Mouse (Mus musculus): ENCODE data around the gene Rusc2.
A peak's percentile ranks its signal among the peaks of the same experiment; 100 is the strongest.

Rusc2 gene

GRCm38 (mm10) chr4:43428946-43429345, 47.2 kb downstream of the Rusc2 start, which contains the start of gene Fam166b:
Gene Fam166b (minus strand): TSS chr4:43429134.
- H3K27me3 ChIP-seq (ENCODE audit: control insufficient read depth, insufficient read depth, low read length, poor library complexity, severe bottlenecking) = no peaks in the 10 kb centered on the region
- DNase-seq (ENCODE audit: low read depth, low spot score) = no peak
- no peaks in the 10 kb centered on the region for H3K36me3 ChIP-seq (ENCODE audit: control insufficient read depth, insufficient read depth, low read length, poor library complexity, severe bottlenecking)

- no peaks in the 10 kb centered on the region for H3K27me3 ChIP-seq (ENCODE audit: control insufficient read depth, insufficient read depth, low read length, poor library complexity, severe bottlenecking)
- no peaks in the 10 kb centered on the region for H3K36me3 ChIP-seq (ENCODE audit: control insufficient read depth, insufficient read depth, low read length, poor library complexity, severe bottlenecking)
- peak; percentile 91 for DNase-seq (ENCODE audit: low read depth, low spot score)
These were observed 49.9 kb downstream of the Rusc2 start for GRCm38 (mm10) chr4:43431690-43432089.

- DNase-seq (ENCODE audit: low read depth, low spot score) = no peak
- H3K27me3 ChIP-seq (ENCODE audit: control insufficient read depth, insufficient read depth, low read length, poor library complexity, severe bottlenecking) = no peaks in the 10 kb centered on the region
- no peaks in the 10 kb centered on the region for H3K36me3 ChIP-seq (ENCODE audit: control insufficient read depth, insufficient read depth, low read length, poor library complexity, severe bottlenecking)
These were observed 51.1 kb downstream of the Rusc2 start for GRCm38 (mm10) chr4:43432832-43433231.

- no peaks in the 10 kb centered on the region for H3K27me3 ChIP-seq (ENCODE audit: control insufficient read depth, insufficient read depth, low read length, poor library complexity, severe bottlenecking)
- no peak for DNase-seq (ENCODE audit: low read depth, low spot score)
- H3K36me3 ChIP-seq (ENCODE audit: control insufficient read depth, insufficient read depth, low read length, poor library complexity, severe bottlenecking) = peaks cover 2% of the 10 kb centered on the region; the same call in 1 of the 2 replicates
These were observed 59.9 kb downstream of the Rusc2 start, which contains the start of gene Tesk1 for GRCm38 (mm10) chr4:43441639-43442038. Gene Tesk1 (plus strand): TSS chr4:43441939.

- no peaks in the 10 kb centered on the region for H3K27me3 ChIP-seq (ENCODE audit: control insufficient read depth, insufficient read depth, low read length, poor library complexity, severe bottlenecking)
- peaks cover 2% of the 10 kb centered on the region; the same call in 1 of the 2 replicates for H3K36me3 ChIP-seq (ENCODE audit: control insufficient read depth, insufficient read depth, low read length, poor library complexity, severe bottlenecking)
- peak; percentile 100 for DNase-seq (ENCODE audit: low read depth, low spot score)
These were observed 60.3 kb downstream of the Rusc2 start for GRCm38 (mm10) chr4:43442044-43442443.

GRCm38 (mm10) chr4:43442456-43443361, 60.9 kb downstream of the Rusc2 start:
- DNase-seq (ENCODE audit: low read depth, low spot score) = peak; percentile 91
- no peaks in the 10 kb centered on the region for H3K27me3 ChIP-seq (ENCODE audit: control insufficient read depth, insufficient read depth, low read length, poor library complexity, severe bottlenecking)
- peaks cover 2% of the 10 kb centered on the region; the same call in 1 of the 2 replicates for H3K36me3 ChIP-seq (ENCODE audit: control insufficient read depth, insufficient read depth, low read length, poor library complexity, severe bottlenecking)

- Histone ChIP-seq H3K27me3 (ENCODE audit: control insufficient read depth, insufficient read depth, low read length, poor library complexity, severe bottlenecking) (no peaks in the 10 kb centered on the region), H3K36me3 (ENCODE audit: control insufficient read depth, insufficient read depth, low read length, poor library complexity, severe bottlenecking) (peaks cover 8% of the 10 kb centered on the region)
- no peak for DNase-seq (ENCODE audit: low read depth, low spot score)
These were observed 61.7 kb downstream of the Rusc2 start for GRCm38 (mm10) chr4:43443511-43443910.

- DNase-seq (ENCODE audit: low read depth, low spot score) = no peak
- peaks cover 19% of the 10 kb centered on the region for H3K36me3 ChIP-seq (ENCODE audit: control insufficient read depth, insufficient read depth, low read length, poor library complexity, severe bottlenecking)
- no peaks in the 10 kb centered on the region for H3K27me3 ChIP-seq (ENCODE audit: control insufficient read depth, insufficient read depth, low read length, poor library complexity, severe bottlenecking)
These were observed 65.5 kb downstream of the Rusc2 start for GRCm38 (mm10) chr4:43447251-43447650.

GRCm38 (mm10) chr4:43448554-43448953, 66.8 kb downstream of the Rusc2 start:
- no peak for DNase-seq (ENCODE audit: low read depth, low spot score)
- Histone ChIP-seq H3K27me3 (ENCODE audit: control insufficient read depth, insufficient read depth, low read length, poor library complexity, severe bottlenecking) (no peaks in the 10 kb centered on the region), H3K36me3 (ENCODE audit: control insufficient read depth, insufficient read depth, low read length, poor library complexity, severe bottlenecking) (peaks cover 20% of the 10 kb centered on the region)

- H3K36me3 ChIP-seq (ENCODE audit: control insufficient read depth, insufficient read depth, low read length, poor library complexity, severe bottlenecking) = peaks cover 18% of the 10 kb centered on the region
- H3K27me3 ChIP-seq (ENCODE audit: control insufficient read depth, insufficient read depth, low read length, poor library complexity, severe bottlenecking) = no peaks in the 10 kb centered on the region
- DNase-seq (ENCODE audit: low read depth, low spot score) = no peak
These were observed 70.5 kb downstream of the Rusc2 start for GRCm38 (mm10) chr4:43452315-43452714.

GRCm38 (mm10) chr4:43453413-43453812, 71.6 kb downstream of the Rusc2 start:
- peak; percentile 56 for DNase-seq (ENCODE audit: low read depth, low spot score)
- Histone ChIP-seq H3K27me3 (ENCODE audit: control insufficient read depth, insufficient read depth, low read length, poor library complexity, severe bottlenecking) (no peaks in the 10 kb centered on the region), H3K36me3 (ENCODE audit: control insufficient read depth, insufficient read depth, low read length, poor library complexity, severe bottlenecking) (peaks cover 13% of the 10 kb centered on the region; the same call in 1 of the 2 replicates)

- DNase-seq (ENCODE audit: low read depth, low spot score) = peak; percentile 91
- H3K27me3 ChIP-seq (ENCODE audit: control insufficient read depth, insufficient read depth, low read length, poor library complexity, severe bottlenecking) = no peaks in the 10 kb centered on the region
These were observed 72.5 kb downstream of the Rusc2 start, which contains the start of gene Cd72 for GRCm38 (mm10) chr4:43454041-43454836. Gene Cd72 (minus strand): TSS chr4:43454628.

GRCm38 (mm10) chr4:43456470-43456869, 74.7 kb downstream of the Rusc2 start:
- H3K36me3 ChIP-seq (ENCODE audit: control insufficient read depth, insufficient read depth, low read length, poor library complexity, severe bottlenecking) = peaks cover 1% of the 10 kb centered on the region; the same call in 1 of the 2 replicates
- peak; percentile 83 for DNase-seq (ENCODE audit: low read depth, low spot score)
- no peaks in the 10 kb centered on the region for H3K27me3 ChIP-seq (ENCODE audit: control insufficient read depth, insufficient read depth, low read length, poor library complexity, severe bottlenecking)

More at GRCm38 (mm10) chr4:43454041-43454836, 72.5 kb downstream of the Rusc2 start, which contains the start of gene Cd72:
- H3K36me3 ChIP-seq (ENCODE audit: control insufficient read depth, insufficient read depth, low read length, poor library complexity, severe bottlenecking) = peaks cover 11% of the 10 kb centered on the region; the same call in 1 of the 2 replicates

GRCm38 (mm10) chr4:43457124-43457523, 75.3 kb downstream of the Rusc2 start:
- Histone ChIP-seq H3K36me3 (ENCODE audit: control insufficient read depth, insufficient read depth, low read length, poor library complexity, severe bottlenecking) (0 out of 2 replicates have a peak, but pooled peaks cover 1% of the 10 kb centered on the region), H3K27me3 (ENCODE audit: control insufficient read depth, insufficient read depth, low read length, poor library complexity, severe bottlenecking) (no peaks in the 10 kb centered on the region)
- peak; percentile 78 for DNase-seq (ENCODE audit: low read depth, low spot score)
